Mouse (Mus musculus) liver, embryonic 14.5 days (tissue): ENCODE results near the gene Galnt17. TPM values are rescaled to one million over a fixed set of nuclear protein-coding genes. Genes with fewer than 3 reads are reported as not detected.

Experiments used
- ATAC-seq: fragments of 200-750 bp; cut with Nextera tagmentation; 2 replicates; pipeline ENCODE4 v1.8.0; 2017; ENCODE audit warnings: moderate number of reproducible peaks, mild to moderate bottlenecking, moderate library complexity; ENCODE audit not compliant: insufficient read depth
- DNase-seq, 3 experiments: peaks; one replicate each; pipeline ENCODE4 v3.0.0-alpha.2; 2012 to 2013; ENCODE audit warnings: low read depth in 3 of 3, low spot score in 3 of 3
- H3K27ac ChIP-seq: fragments of 300-500 bp; sonication (generic); 2 replicates; pipeline ENCODE4 v1.5.1; 2014; ENCODE audit warnings: moderate library complexity, mild to moderate bottlenecking, control low read depth, inconsistent platforms
- H3K27me3 ChIP-seq: fragments of 300-500 bp; sonication (generic); 2 replicates; pipeline ENCODE4 v1.6.1; 2014; ENCODE audit warnings: mild to moderate bottlenecking, low read length, moderate library complexity; ENCODE audit not compliant: control insufficient read depth, insufficient read depth
- H3K36me3 ChIP-seq: fragments of 300-500 bp; sonication (generic); replicated peaks from 2 replicates; pipeline ENCODE4 v1.6.1; 2014; ENCODE audit warnings: low read depth; ENCODE audit not compliant: control insufficient read depth, insufficient read depth
- H3K4me1 ChIP-seq, 2 experiments: fragments of 200-500 bp in 1 of 2; fragments of 300-500 bp in 1 of 2; sonication (generic) in 1 of 2; replicated peaks; 2 replicates each; pipeline ENCODE4 v1.6.1; 2012 to 2014; ENCODE audit warnings: antibody characterized with exemption in 1 of 2, inconsistent platforms in 1 of 2, low read length in 1 of 2; ENCODE audit not compliant: control insufficient read depth in 2 of 2, insufficient read depth in 2 of 2
- H3K4me2 ChIP-seq: fragments of 300-500 bp; sonication (generic); 2 replicates; pipeline ENCODE4 v1.6.1; 2014; ENCODE audit warnings: low read depth, mild to moderate bottlenecking, control low read depth, moderate library complexity
- H3K4me3 ChIP-seq, 2 experiments: fragments of 200-500 bp in 1 of 2; fragments of 300-500 bp in 1 of 2; sonication (generic) in 1 of 2; 2 replicates each; pipeline ENCODE4 v1.5.1; 2012 to 2014; ENCODE audit warnings: low read depth in 2 of 2, low read length in 2 of 2, mild to moderate bottlenecking in 2 of 2, control low read depth in 1 of 2, inconsistent platforms in 1 of 2, moderate library complexity in 1 of 2; ENCODE audit not compliant: insufficient read depth in 1 of 2
- H3K9ac ChIP-seq: fragments of 300-500 bp; sonication (generic); replicated peaks from 2 replicates; pipeline ENCODE4 v1.6.1; 2014; ENCODE audit warnings: mild to moderate bottlenecking, control low read depth, moderate library complexity
- H3K9me3 ChIP-seq: fragments of 300-500 bp; sonication (generic); 2 replicates; pipeline ENCODE4 v1.6.1; 2016; ENCODE audit warnings: low read length, mixed read lengths; ENCODE audit not compliant: control insufficient read depth
- CTCF ChIP-seq: IDR thresholded peaks from 2 replicates; pipeline ENCODE4 v1.5.1; 2016; ENCODE audit warnings: antibody characterized with exemption, low read depth, control low read depth
- EP300 ChIP-seq: IDR thresholded peaks from 2 replicates; pipeline ENCODE4 v1.6.1; 2016; ENCODE audit warnings: antibody characterized with exemption, low read depth
- WGBS: fragments of 180-500 bp; shearing (Covaris S2); extraction: QIAGEN DNeasy Blood & Tissue Kit; methylation state at CpG from one replicate; pipeline ENCODE4 v1.1.7; 2014; ENCODE audit not compliant: insufficient replicate concordance; 5-methylcytosine and 5-hydroxymethylcytosine counted together
- polyA plus RNA-seq, 2 experiments: library from polyadenylated mRNA; depleted of rRNA in 1 of 2; stranded (reverse) in 1 of 2; unstranded in 1 of 2; fragments of >200 nt; fragmentation: Nextera tagmentation in 1 of 2; extraction: Ambion mirVana in 1 of 2; gene quantifications; 2 replicates each; pipeline versions ENCODE4 v1.2.1 to v1.2.3; 2012 to 2014

Galnt17 gene
- polyA plus RNA-seq, 2 experiments = 0.02 TPM; not detected in 1

DNA sequence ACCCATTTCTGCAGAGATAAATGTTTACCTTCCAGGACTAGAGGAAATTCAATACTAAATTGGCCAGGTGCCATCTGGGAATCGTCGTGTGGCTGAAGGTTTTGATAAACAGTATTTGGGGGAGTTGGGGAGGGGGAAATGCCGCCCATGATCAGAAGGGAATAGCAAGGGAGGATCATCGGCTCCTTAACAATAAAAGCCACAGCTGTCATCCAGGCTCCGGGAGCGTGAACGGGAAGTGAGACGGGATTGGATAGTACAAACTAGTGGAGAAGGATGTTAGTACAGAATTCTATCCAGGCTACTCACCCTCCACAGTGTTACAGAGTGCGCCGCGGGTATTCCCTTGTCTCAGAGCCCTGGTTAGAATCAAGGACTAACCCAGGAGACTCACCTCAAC lies 219.4 kb downstream of the Galnt17 start:
- Histone ChIP-seq H3K9ac (no peak overlapping the region), H3K27ac (no peak overlapping the region), H3K4me2 (no peak overlapping the region), H3K4me1 (no peaks in the 10 kb centered on the region), H3K27me3 (no peaks in the 10 kb centered on the region), H3K36me3 (no peaks in the 10 kb centered on the region), H3K4me3 (no peak overlapping the region), H3K9me3 (no peaks in the 10 kb centered on the region; the same call in 1 of the 2 replicates)
- no peak for TF ChIP-seq CTCF
- TF ChIP-seq EP300 = no peak
- ATAC-seq = no peak
- 69% methylated on average over 11 of the region's 11 CpGs for WGBS
- no peak for DNase-seq

- 59% methylated on average over 14 of the region's 14 CpGs for WGBS
- no peak for TF ChIP-seq EP300
- TF ChIP-seq CTCF = no peak
- Histone ChIP-seq H3K4me2 (no peak overlapping the region), H3K9me3 (no peaks in the 10 kb centered on the region; the same call in 1 of the 2 replicates), H3K36me3 (no peaks in the 10 kb centered on the region), H3K9ac (no peak overlapping the region), H3K27ac (no peak overlapping the region), H3K4me3 (no peak overlapping the region), H3K4me1 (no peaks in the 10 kb centered on the region), H3K27me3 (no peaks in the 10 kb centered on the region)
- ATAC-seq = no peak
- DNase-seq = no peak
Observed at GRCm38 (mm10) chr5:131083072-131083657, 225.1 kb downstream of the Galnt17 start.

DNA sequence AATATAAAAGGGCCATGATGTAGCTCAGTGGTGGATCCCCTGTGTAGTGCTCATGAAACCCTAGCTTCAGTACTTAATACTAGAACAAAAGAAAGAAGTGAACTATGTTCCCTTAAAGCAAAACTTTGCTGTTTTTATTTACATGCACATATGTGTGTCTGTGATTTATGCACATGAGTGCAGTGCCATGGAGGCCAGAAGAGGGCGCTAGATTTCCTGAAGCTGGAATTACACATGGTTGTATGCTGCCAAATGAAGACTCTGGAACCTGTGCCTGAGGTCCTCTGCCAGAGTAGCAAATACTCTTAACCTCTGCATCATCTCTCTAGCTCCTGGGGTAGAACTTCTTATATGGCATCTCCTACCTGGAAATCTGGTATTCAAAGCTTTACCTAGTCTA lies 230.6 kb downstream of the Galnt17 start:
- 17% methylated on average over 1 of the region's 1 CpGs for WGBS
- DNase-seq = no peak
- Histone ChIP-seq H3K27me3 (no peaks in the 10 kb centered on the region), H3K4me2 (no peak overlapping the region), H3K36me3 (no peaks in the 10 kb centered on the region), H3K4me3 (no peak overlapping the region), H3K9ac (no peak overlapping the region), H3K27ac (no peak overlapping the region), H3K4me1 (no peaks in the 10 kb centered on the region), H3K9me3 (no peaks in the 10 kb centered on the region; the same call in 1 of the 2 replicates)
- no peak for ATAC-seq
- TF ChIP-seq EP300 (no peak), CTCF (no peak)

DNA sequence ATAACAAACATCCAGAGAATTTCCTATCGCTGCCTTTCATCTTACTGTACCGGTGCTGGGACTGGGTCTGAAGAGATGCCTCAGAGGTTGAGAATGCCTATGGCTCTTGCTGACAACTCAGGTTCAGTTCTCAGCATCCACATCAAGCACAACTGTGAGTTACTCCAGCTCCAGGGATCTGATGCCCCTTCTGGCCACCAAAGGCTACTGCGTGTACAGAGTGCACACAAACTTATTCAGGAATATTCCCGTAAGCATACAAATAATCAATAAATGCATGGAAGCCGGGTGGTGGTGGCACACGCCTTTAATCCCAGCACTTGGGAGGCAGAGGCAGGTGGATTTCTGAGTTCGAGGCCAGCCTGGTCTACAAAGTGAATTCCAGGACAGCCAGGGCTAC lies 232.5 kb downstream of the Galnt17 start:
- 60% methylated on average over 7 of the region's 7 CpGs for WGBS
- Histone ChIP-seq H3K36me3 (no peaks in the 10 kb centered on the region), H3K27me3 (no peaks in the 10 kb centered on the region), H3K27ac (no peak overlapping the region), H3K9me3 (no peaks in the 10 kb centered on the region; the same call in 1 of the 2 replicates), H3K4me3 (no peak overlapping the region), H3K4me2 (no peak overlapping the region), H3K4me1 (no peaks in the 10 kb centered on the region), H3K9ac (no peak overlapping the region)
- ATAC-seq (no peak), DNase-seq (no peak)
- TF ChIP-seq EP300 (no peak), CTCF (no peak)

DNA sequence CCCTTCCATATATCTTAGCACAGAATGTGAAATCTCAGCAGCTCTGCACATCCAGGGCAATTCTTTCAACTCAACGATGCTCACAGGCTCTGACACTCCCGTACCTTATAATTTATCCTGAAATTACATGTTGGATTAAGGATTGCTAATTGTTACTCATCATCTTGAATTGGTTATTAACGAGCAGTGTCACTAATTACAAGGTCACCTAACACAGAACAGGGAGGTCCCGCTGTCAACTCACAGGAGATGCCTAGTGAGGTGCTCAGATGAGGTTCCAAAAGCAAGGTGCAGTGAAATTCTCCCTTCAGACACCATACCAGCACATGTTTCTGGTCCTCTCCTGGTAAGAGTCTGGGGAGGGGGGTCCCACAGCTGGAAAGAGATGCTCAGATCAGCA lies 234.0 kb downstream of the Galnt17 start:
- Histone ChIP-seq H3K9me3 (no peaks in the 10 kb centered on the region; the same call in 1 of the 2 replicates), H3K36me3 (no peaks in the 10 kb centered on the region), H3K27ac (no peak overlapping the region), H3K4me1 (no peaks in the 10 kb centered on the region), H3K9ac (no peak overlapping the region), H3K4me3 (no peak overlapping the region), H3K27me3 (no peaks in the 10 kb centered on the region), H3K4me2 (no peak overlapping the region)
- TF ChIP-seq CTCF (no peak), EP300 (no peak)
- ATAC-seq (no peak), DNase-seq (no peak)
- WGBS = 57% methylated on average over 4 of the region's 4 CpGs
